Mouse (Mus musculus) olfactory bulb, adult 2 months (tissue): Measurements from ENCODE around the gene Dpy30.

ENCODE experiments used
- CTCF ChIP-seq: fragments of 200-500 bp; IDR thresholded peaks from 2 replicates; pipeline ENCODE4 v1.5.1; 2012; ENCODE audit warnings: low read depth, mild to moderate bottlenecking, low read length, moderate library complexity; ENCODE audit not compliant: insufficient read depth
- POLR2A ChIP-seq: fragments of 200-500 bp; IDR thresholded peaks from 2 replicates; pipeline ENCODE4 v1.6.1; 2012; ENCODE audit warnings: mild to moderate bottlenecking, low read depth, low read length, moderate library complexity; ENCODE audit not compliant: insufficient read depth

DNA sequence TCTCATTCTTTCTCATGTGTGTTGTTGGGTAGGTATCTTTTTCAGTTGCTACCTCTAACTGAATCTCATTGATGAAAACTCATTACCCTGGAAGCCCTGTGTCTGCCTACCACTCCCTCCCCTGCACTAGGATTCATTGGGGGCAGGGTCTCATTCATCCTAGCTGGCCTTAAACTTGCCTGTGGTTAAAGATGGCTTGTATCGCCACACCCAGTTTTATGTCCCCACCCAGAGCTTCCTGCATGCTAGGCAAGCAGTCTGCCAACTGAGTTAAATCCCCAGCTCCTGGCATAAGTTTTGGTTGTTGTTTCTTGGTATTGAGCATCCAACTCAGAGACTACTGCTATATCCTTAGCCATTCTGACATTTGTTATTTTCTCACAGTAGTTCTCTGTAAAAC lies 39.8 kb upstream of the Dpy30 start:
- no peak for TF ChIP-seq POLR2A
- TF ChIP-seq CTCF: no peak
